Mouse (Mus musculus): ENCODE results near the gene Hsf2bp. TPM values are rescaled to one million over a fixed set of nuclear protein-coding genes. Genes with fewer than 3 reads are reported as not detected.

Gene Hsf2bp
- polyA plus RNA-seq, 2 experiments from 2014 or later, result 2.7 to 2.9 TPM

DNA sequence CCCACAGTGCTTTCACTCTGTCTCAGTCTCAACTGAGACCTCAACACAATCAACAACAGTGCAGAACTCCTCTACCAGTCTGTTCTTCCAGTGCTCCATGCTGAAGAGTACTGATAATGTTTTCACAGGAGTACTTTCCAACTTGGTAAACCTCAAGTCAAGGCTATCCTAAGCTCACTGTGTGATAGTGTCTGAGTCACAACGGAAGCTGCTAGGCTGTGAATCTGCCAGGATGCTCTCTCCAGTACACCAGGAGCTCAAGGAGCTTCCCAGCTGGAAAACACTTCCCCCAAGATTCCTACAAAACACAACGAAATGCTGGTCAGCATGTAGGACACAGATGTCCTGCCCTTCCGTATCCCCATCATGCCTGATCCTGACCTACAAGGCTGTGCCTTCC is 7.8 kb downstream of the Hsf2bp start:
- no peak for ATAC-seq

DNA sequence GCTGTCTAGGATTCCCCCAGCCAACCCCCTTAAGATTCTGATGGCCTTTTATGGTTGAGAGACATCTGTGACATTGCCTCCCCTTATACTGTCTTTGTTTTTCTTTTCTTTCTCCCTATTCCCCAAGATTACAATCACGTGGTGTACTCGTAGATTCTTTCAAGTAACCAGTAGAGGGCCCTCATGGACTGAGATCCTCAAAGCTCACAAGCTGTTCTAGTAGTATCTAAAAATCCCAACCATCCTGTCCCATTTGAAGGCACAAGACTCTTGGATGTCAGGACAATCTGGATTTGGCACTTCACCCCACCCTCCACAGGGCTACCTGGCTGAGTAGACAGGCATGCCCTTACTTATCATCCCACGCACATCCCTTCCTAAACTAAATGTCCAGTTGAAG is 8.5 kb downstream of the Hsf2bp start:
- peak; percentile 39 for ATAC-seq

DNA sequence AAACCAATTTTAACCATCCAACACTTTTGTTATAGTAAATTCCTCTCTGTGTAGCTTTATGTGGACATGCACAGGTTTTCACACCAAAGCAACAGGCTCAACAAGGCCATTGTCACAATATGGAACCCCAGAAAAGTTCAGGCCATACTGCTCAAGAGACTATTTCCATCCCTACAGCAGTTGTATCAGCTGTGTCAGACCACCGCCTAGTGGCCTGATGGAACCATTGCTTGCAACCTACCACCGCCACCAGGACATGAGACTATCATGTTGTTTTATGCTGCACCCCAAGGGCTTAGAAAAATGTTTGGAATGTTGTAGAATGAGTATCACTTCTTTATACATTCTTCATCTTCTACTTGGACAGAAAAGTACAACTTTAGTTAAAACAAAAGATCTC is 10.8 kb downstream of the Hsf2bp start:
- peak; percentile 60 for ATAC-seq

DNA sequence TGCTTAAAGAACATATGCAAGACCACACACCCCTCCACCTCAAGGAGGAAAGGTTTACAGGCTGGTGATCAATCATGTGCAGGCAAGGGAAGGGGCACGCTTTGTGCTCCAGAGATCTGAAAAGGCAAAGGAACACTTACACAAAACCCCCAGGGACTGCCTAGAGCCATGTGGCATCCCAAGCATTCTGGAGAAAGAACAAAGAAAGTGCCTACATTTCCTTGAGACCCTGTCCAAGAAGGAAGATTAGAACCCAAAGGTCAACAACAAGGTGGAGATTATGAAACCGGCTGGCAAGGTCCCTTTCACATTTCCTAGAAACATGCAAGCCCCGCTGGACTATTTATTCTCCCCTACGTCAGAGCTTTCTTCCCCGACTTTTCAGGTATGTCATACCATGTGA is 11.5 kb downstream of the Hsf2bp start:
- ATAC-seq, result no peak

DNA sequence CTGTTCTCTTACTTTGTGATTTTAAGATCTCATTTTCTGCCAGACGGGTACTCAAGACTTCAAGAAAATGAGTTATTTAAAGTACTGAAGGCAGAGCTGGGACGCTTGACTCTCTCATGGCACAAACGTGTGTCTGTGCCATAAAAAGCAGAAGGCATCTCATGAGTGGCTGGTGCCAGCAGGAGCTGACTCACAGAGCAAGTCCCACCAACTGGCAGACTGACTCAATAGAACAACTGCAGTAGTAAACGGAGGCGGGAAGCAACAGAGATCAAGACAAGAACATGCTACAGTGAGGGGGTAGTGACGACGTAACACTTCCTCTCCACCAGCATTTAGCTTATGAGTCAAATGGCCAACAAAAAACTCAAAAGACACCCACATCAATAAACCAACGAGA is 13.1 kb downstream of the Hsf2bp start:
- peak; percentile 90 for ATAC-seq

DNA sequence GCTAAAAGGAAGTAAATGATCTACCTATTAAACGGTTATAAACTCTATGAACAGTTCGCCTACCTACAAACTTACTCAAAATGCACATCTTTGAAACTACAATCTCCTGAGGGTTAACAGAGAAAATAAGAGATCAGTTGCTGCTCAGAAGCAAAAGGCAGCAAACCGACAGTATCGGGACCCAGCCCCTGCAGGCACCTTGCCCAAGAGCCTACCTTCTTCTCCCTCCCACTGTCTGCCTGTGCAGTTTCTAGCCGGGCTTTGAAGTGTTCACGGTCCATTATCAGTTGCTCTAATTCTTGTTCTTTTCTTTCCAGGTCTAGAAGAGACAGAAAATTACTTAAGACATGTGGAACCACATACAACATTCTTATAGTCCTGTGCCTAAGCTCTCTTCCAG is 13.6 kb downstream of the Hsf2bp start:
- ATAC-seq, result no peak

DNA sequence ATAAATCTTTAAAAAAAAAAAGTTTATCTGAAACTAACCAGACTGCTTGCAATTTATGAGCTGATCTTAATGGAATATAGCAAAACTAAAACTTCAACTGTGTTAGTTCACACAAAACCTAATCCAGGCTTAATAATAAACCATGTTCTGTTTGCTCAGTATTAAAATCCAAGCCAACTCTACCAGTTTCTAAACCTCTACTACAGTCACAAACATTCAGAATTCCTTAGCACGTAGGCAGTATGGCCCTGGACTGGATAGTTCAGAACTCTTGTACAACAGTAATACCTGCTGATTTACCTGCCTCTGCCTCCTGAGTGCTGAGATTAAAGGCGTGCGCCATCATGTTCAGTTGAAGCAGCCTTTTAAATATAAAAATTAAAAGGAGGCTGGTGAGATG is 14.2 kb downstream of the Hsf2bp start:
- ATAC-seq, result no peak

- no peak for ATAC-seq
These were observed 17.8 kb downstream of the Hsf2bp start for GRCm38 (mm10) chr17:32018127-32018894.

GRCm38 (mm10) chr17:32016481-32016880 is 19.7 kb downstream of the Hsf2bp start:
- ATAC-seq, result no peak

GRCm38 (mm10) chr17:32013659-32014058 is 22.5 kb downstream of the Hsf2bp start:
- ATAC-seq, result no peak

DNA sequence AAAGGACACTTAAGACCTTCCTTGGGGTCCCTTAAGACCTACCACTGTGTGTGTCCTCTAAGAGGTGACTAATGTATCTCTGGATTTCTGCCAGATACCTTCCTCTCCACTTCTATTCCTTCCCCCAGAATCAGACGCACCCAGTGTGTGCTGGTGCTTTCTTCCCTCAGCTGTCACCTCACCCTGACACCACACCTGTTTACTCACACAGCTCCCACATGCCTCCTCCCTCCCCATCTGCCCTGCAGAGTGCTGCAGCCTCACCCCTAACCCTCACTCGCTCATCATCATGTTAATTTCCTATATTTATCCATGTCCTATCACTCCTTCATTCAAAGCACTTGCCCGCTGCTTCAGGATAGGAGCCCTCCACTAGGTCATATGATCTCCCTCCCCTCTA is 23.9 kb downstream of the Hsf2bp start:
- ATAC-seq, result no peak

DNA sequence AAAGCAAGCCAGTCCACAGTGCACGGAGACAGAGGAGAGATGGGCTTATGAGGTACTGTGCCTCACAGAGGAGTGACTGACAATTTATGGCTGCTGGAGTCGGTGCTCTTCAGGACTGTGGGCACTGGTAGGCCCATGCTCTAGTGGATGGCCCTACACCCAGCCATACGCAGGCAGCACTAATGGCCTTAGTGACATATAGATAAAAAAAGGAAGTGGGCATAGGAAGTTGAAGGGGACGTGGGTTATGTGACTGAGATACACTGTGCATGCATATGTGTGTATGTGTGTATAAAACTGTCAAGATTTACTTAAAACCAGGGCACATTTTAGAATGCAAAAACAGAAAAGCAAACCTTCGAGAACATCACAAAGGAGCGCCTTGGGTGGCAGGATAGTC is 24.5 kb downstream of the Hsf2bp start:
- ATAC-seq, result no peak

DNA sequence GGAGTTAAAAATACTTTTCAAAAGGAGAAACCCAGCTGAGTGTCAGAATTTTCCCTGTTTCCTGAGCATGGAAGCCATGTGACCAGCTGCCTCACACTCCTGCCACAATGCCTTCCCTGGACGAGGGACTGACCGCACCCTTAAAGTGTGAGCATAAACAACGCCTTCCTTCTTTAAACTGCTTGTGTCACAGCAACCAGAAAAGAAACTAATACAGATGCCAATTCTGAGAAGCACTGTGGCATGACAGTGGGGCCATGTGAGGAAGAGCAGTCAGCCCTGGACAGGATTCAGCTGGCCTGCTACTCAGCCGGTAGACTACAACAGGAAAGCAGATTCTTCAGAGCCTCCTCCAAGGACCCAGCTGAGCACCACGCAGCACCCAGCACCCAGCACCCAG is 29.3 kb downstream of the Hsf2bp start:
- no peak for ATAC-seq

DNA sequence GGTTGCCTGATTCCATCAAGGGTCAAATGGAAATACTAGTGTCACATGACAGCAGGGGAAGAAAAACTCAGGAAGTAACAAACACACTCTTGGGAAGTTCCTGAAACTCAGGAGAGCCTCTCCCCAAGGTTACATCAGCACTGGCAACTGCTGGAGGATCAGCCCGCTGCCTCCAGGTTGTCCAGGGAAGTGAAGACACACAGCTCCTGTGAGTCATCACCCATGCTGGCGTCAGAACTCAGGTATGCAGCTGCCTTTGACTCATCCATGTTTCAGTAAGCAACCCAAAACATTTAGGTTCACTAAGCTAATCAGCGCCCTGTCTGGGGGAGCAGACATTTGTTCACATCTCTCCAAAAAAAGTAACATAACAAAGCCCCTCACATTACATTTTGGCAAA is 32.9 kb downstream of the Hsf2bp start:
- no peak for ATAC-seq

GRCm38 (mm10) chr17:31998351-31998750 is 37.8 kb downstream of the Hsf2bp start:
- no peak for ATAC-seq

- no peak for ATAC-seq
These were observed 39.8 kb downstream of the Hsf2bp start for GRCm38 (mm10) chr17:31996331-31996730.

DNA sequence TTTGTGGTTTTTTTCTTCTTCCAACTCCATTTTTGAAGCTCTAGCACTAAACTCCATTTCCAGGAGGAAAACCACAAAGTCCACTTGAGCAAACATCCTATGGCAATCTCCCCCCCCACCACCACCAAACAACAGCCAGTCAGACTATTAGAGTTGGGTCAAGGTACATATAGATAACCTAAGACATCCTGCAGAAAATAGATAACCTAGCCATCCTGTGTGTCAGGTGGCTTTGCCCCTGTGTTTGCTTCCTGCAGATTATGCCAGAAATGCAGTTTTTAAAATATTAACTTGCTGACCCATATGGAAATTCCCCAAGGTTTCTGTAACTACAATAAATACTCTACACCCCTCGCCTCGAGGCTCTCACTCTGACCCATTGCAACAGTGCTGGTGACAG is 40.4 kb downstream of the Hsf2bp start:
- no peak for ATAC-seq

GRCm38 (mm10) chr17:31994132-31994531 is 42.0 kb downstream of the Hsf2bp start:
- ATAC-seq, result no peak

DNA sequence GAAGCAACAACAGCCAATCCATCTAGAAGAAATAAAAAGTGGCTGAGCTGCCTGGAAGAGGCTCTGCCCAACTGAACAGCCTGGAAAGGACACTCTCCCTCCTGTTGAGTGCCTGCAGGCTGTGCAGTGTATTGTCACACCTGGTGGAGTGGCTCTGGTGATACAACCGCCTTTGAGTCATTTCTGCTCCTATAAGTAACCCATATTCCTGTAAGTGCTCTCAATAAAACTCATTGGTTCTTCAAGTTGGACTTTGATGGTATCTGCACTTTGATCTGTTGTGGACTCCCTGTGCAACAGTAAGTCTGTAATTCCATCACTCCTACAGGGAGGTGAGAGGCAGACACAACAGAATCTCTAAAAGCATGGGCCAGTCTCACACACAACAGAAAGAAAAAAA is 42.8 kb downstream of the Hsf2bp start:
- ATAC-seq, result no peak

DNA sequence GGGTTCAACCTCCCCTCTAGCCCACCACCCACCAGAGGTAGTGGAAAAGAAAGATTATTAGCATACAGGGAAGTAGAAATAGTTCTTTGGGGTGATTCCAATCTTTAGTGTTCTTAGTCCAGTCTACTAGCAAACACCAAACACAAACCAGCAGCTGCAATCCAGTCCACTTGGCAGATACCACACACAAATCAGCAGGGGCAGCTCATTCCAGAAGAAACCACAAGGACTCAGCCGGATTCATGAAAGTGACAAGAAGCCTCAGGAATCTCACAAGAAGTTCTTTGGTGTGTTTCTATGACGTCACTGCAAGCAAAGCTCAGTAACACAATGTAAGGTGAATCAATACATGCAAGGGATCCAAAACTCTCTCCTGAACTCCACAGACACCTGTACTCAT is 44.1 kb downstream of the Hsf2bp start:
- ATAC-seq, result no peak

GRCm38 (mm10) chr17:31989035-31989434 is 47.1 kb downstream of the Hsf2bp start:
- ATAC-seq, result no peak

DNA sequence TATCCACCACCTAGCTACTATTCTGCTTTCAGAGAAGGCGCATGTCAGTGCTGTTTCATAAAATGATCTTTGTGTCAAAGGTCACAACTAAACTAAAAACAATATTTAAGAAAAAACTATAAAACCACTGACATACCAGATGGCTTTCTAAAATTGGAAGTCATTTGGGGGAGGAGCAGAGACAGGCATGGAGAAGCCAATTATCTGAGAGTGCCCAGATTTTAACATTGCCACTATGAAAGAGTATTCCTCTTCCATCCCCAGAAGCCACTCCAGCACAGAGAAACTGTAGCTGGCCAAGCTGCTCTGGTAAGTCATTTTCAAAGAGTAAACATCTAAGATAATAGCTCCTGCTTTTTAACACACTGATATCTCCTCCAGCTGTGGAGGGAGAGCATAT is 49.2 kb downstream of the Hsf2bp start:
- no peak for ATAC-seq

GRCm38 (mm10) chr17:31983491-31983890 is 52.7 kb downstream of the Hsf2bp start:
- ATAC-seq, result no peak

DNA sequence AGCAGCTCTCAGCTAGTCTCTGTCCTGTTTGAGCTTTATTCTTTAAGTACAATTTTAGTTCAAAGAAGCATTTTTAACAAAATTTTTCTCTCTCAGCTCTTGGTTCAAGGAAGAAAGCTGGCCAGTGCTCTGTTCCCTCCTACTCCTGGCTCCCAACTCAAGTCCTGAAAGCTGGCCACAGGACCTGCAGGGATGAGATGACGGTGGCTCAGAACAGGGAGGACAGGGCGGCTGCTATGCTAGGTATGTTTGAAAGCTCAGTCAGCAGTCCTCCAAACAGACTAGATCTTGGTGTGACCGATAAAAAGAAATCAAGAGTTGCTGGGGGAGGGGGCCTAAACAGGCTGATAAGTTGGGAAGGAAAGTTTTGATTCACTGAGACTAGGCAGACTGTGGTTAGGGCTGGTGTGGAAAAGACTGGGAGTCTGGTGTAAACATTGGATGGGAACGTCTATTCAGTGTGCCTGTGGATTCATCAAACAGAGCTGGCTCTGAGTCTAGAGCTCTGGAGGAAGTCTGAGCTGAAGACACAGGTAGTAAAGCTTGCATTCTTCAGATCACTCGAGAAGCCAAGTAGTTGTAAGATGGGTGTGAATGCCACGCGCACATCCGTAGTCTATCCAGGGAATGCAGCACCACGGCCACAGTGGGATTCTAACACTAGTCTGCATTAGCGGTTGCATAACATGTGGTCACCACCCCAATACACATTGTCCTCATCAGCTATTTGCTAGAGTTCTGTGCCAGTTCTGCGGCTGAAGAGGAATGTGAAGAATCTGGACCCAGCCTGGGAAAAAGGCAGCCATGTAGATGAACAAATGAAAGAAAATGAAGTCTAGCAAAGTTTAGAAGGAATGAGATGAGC is 53.6 kb downstream of the Hsf2bp start:
- no peak for ATAC-seq
